Comparison of ENCODE assay signal across 9 mouse cellular contexts in the genomic region with DNA sequence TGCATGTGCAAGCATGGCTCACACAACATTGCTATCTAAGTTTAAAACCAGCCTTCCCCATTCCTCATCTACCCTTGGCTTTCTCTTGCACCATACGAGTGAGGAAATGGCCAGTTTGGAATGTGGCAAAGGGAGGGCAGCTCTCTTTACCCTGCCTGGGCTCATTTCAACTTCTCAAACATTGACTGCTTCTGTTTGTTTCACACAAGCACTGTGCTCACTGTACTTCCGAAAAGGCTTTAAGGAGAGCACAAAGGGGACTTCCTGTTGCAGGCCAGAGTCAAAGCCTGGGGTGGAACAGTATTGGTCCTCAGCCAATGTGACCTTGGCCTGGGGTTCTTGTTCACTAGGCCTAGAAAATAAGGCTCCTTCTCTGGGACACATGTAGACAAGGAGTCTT. TPM values are rescaled to one million over a fixed set of nuclear protein-coding genes. Genes with fewer than 3 reads are reported as not detected.
DNase-seq lines count a peak whose midpoint lies in the region; TF ChIP-seq lines count a peak whose summit lies in the region.
"Had no signal": no experiment of that assay in that cellular context is flagged by ENCODE, and none has a peak within 500 bp of the region (broad histone marks: within the 10 kb centered on the region; RNA-seq: fewer than 3 reads in every experiment).

No protein-coding gene starts in this region.

- TF ChIP-seq RAD21 in CH12.LX (IDR thresholded peaks at IDR 0.05; ENCODE audit: low read depth, low read length): no peak

- H3K4me2 ChIP-seq in CH12.LX (ENCODE audit: insufficient read depth, low read depth, poor library complexity, severe bottlenecking): no peak overlapping the region
- H3K4me2 ChIP-seq: forebrain, embryonic 13.5 days had no signal

- H3K36me3 ChIP-seq in CH12.LX (replicated peaks in 1 of 2; ENCODE audit: control insufficient read depth in 1 of 2, insufficient read depth in 1 of 2, low read length in 1 of 2): peaks cover 75 to 94% of the 10 kb centered on the region in 2 experiments

- TF ChIP-seq CTCF in CH12.LX (conservative IDR thresholded peaks at IDR 0.05 in 1 of 2, IDR thresholded peaks at IDR 0.05 in 1 of 2; ENCODE audit: low read depth in 2 of 2, low read length in 2 of 2): no peak

- dilution Hi-C loops in CH12.LX (cut with MboI; ENCODE audit: extremely low pct_ligation_motif_present, extremely low pct_unique_long_range_greater_than_20kb, low sequenced_read_pairs): no loop called here

- H3K4me3 ChIP-seq in CH12.LX (replicated peaks in 1 of 3; ENCODE audit: low read depth in 2 of 3, low read length in 2 of 3, poor library complexity in 1 of 3): no peak overlapping the region
- H3K4me3 ChIP-seq: forebrain, embryonic 13.5 days had no signal

- peaks cover 21% of the 10 kb centered on the region for H3K9me3 ChIP-seq in CH12.LX (replicated peaks; ENCODE audit: low read length)

- peaks cover 24% of the 10 kb centered on the region for H3K79me2 ChIP-seq in CH12.LX (replicated peaks; ENCODE audit: control insufficient read depth, extremely low read depth, insufficient read depth, poor library complexity, severe bottlenecking)

- TF ChIP-seq POLR2A in CH12.LX (IDR thresholded peaks at IDR 0.05; ENCODE audit: low read depth, low read length): no peak

- H3K4me1 ChIP-seq in CH12.LX (ENCODE audit: control insufficient read depth in 1 of 2, insufficient read depth in 2 of 2): peaks cover 19 to 79% of the 10 kb centered on the region in 2 experiments
- H3K4me1 ChIP-seq: forebrain, embryonic 13.5 days had no signal

- intact Hi-C loops in heart, postnatal 14 days (cut with DNase I): loop anchor here (5.0 kb wide), 1 partner anchor 46 kb away; the partner anchor contains the start of gene St3gal6

- H3K27me3 ChIP-seq in CH12.LX (replicated peaks): no peaks in the 10 kb centered on the region
- H3K27me3 ChIP-seq: forebrain, embryonic 13.5 days had no signal

- H3K9ac ChIP-seq in CH12.LX (ENCODE audit: insufficient read depth, low read depth): 0 out of 2 replicates have a peak overlapping the region, but pooled peaks have one; percentile 7
- H3K9ac ChIP-seq: forebrain, embryonic 13.5 days had no signal

- H3K27ac ChIP-seq in CH12.LX (ENCODE audit: insufficient read depth, low read depth): peak overlapping the region; percentile 73
- H3K27ac ChIP-seq: forebrain, embryonic 13.5 days had no signal

- no peak for TF ChIP-seq EP300 in CH12.LX (IDR thresholded peaks at IDR 0.05; ENCODE audit: low read length)

- DNase-seq in CH12.LX (ENCODE audit: extremely low read depth) (no peak), R1 (ENCODE audit: low read depth, low spot score) (peak; percentile 43)
- DNase-seq in heart, postnatal 14 days: peak; percentile 46 to 53
- DNase-seq in lung, adult 18-20 months: peak; percentile 70 to 82
- DNase-seq in cerebellum, postnatal 4 days (ENCODE audit: low spot score in 2 of 2): no peak
- DNase-seq in cerebellum, postnatal 10 days: no peak
- no peak for DNase-seq in layer of hippocampus, adult 9-10 months (ENCODE audit: low spot score)
- DNase-seq: left cerebral cortex, postnatal 4 days had no signal

- in situ Hi-C loops in CH12.LX (cut with MboI; ENCODE audit: low pct_ligation_motif_present, low pct_unique_long_range_greater_than_20kb, low sequenced_read_pairs): no loop called here

TF ChIP-seq in CH12.LX, 34 proteins besides CTCF, POLR2A, EP300 and RAD21:
- TF ChIP-seq CHD2 (IDR thresholded peaks at IDR 0.05; ENCODE audit: low read length) (no peak), POLR2AphosphoS2 (IDR thresholded peaks at IDR 0.05; ENCODE audit: low read depth, low read length) (peak; percentile 77; the same call in 1 of the 2 replicates), KAT2A (IDR thresholded peaks at IDR 0.05; ENCODE audit: insufficient replicate concordance, low read length) (no peak), E2F4 (IDR thresholded peaks at IDR 0.05; ENCODE audit: insufficient replicate concordance, low read depth, low read length) (no peak), GABPA (IDR thresholded peaks at IDR 0.05; ENCODE audit: insufficient replicate concordance, low read depth, low read length) (no peak), SMC3 (IDR thresholded peaks at IDR 0.05; ENCODE audit: low read depth, low read length) (no peak), CHD1 (IDR thresholded peaks at IDR 0.05; ENCODE audit: low read depth, low read length) (no peak), RCOR1 (conservative IDR thresholded peaks at IDR 0.05; ENCODE audit: low read depth, low read length) (no peak), ETS1 (conservative IDR thresholded peaks at IDR 0.05; ENCODE audit: low read depth, low read length) (no peak), JUND (conservative IDR thresholded peaks at IDR 0.05; ENCODE audit: low read depth, low read length) (no peak), ZNF384 (IDR thresholded peaks at IDR 0.05; ENCODE audit: low read depth, low read length) (no peak), PAX5 (IDR thresholded peaks at IDR 0.05; ENCODE audit: low read length) (no peak), NELFE (IDR thresholded peaks at IDR 0.05; ENCODE audit: low read depth, low read length) (no peak), MEF2A (IDR thresholded peaks at IDR 0.05; ENCODE audit: borderline replicate concordance, low read depth, low read length) (no peak), JUN (IDR thresholded peaks at IDR 0.05; ENCODE audit: insufficient read depth, low read depth, low read length) (no peak), USF1 (IDR thresholded peaks at IDR 0.05; ENCODE audit: low read depth, low read length) (no peak), ELF1 (IDR thresholded peaks at IDR 0.05; ENCODE audit: low read depth, low read length) (peak; percentile 62; the same call in 1 of the 2 replicates)

RNA-seq across cellular contexts. Expression of gene St3gal6, which starts 47.7 kb away (rescaled TPM):
- 149 and 167 TPM in 2 replicates for total RNA-seq in CH12.LX (2012; rRNA removed)
- total RNA-seq in CH12.LX (2014; rRNA removed): 225 and 240 TPM in 2 replicates
- 391 and 420 TPM in 2 replicates for polyA plus RNA-seq in CH12.LX (2012; ENCODE audit: insufficient read length, low read depth)
- 10 to 100 TPM; 33.5 to 37.5 TPM for total RNA-seq in heart, postnatal 14 days (2021)

Comparison
In these comparisons a context has a peak if more than half of its experiments do, and no peak if none do; other contexts are left out.
1. DNase-seq: peak in R1 (single experiment), heart, postnatal 14 days (2 of 2) and lung, adult 18-20 months (2 of 2); none in CH12.LX (single experiment), cerebellum, postnatal 4 days (0 of 2), cerebellum, postnatal 10 days (0 of 2) and layer of hippocampus, adult 9-10 months (single experiment).